Mouse (Mus musculus): ENCODE measurements around the gene Tmx1.

Gene Tmx1

DNA sequence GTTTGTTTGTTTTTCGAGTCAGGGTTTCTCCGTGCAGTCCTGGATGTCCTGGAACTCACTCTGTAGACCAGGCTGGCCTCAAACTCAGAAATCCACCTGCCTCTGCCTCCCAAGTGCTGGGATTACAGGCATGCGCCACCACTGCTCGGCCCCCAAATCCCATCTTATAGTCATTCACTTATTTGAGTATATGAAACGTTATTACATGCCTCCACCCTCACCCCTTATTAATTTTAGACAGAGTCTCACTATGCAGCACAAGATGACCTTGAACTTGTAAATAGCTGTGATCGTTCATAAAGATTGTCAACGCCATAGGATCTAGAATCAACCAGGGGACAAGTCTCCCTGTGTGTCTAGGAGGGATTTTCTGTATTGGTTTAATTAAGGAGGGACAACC lies 33.1 kb downstream of the Tmx1 start:
- ATAC-seq (ENCODE audit: insufficient number of reproducible peaks, low FRiP score, low TSS enrichment), result no peak

DNA sequence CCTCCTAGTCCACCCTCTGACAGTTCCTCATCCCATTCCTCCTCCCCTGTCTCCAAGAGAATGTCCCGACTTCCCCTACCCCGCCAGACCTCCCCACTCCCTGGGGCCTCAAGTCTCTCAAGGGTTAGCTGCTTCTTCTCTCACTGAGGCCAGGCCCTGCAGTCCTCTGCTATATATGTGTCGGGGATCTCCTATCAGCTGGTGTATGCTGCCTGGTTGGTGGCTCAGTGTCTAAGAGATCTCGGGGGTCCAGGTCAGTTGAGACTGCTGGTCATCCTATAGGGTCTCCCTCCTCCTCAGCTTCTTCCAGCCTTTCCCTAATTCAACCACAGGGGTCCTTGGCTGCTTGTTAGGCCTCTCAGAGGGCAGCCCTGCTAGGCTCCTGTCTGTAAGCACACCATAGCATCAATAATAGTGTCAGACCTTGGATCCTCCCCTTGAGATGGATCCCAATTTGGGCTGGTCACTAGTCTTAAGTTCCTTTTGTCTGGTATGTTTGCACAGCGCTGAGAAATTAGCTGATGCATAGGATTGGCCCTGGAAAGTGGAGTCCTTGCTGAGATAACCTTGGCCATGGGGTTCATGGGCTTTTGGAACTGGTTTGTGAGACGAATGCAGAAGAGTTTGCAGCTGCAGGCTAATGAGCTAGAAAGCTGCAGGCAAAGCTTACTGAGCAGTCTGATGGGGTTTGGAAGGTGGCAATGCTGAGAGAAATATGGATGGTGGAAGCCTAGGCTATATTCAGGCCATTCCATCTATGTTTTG lies 34.0 kb downstream of the Tmx1 start:
- no peak for ATAC-seq (ENCODE audit: insufficient number of reproducible peaks, low FRiP score, low TSS enrichment)

DNA sequence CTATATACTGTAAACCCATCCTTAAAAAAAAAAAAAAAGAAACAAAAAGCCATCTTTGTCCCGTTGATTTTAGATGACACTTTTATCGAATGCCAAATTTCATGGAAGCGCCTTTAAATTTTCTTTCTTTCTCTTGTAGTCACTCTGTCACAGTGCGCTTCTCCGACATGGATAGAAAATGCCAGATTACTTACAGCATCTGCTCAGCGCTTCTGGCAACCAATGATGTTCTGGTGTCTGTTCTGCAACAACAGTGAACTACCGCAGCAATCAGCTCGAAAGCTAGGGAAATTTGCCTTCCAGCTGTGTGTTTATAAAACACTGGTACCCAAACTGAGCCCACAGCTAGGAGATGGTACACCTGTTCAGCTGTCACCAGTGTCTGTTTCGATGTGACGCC lies 39.5 kb downstream of the Tmx1 start:
- no peak for ATAC-seq (ENCODE audit: insufficient number of reproducible peaks, low FRiP score, low TSS enrichment)

DNA sequence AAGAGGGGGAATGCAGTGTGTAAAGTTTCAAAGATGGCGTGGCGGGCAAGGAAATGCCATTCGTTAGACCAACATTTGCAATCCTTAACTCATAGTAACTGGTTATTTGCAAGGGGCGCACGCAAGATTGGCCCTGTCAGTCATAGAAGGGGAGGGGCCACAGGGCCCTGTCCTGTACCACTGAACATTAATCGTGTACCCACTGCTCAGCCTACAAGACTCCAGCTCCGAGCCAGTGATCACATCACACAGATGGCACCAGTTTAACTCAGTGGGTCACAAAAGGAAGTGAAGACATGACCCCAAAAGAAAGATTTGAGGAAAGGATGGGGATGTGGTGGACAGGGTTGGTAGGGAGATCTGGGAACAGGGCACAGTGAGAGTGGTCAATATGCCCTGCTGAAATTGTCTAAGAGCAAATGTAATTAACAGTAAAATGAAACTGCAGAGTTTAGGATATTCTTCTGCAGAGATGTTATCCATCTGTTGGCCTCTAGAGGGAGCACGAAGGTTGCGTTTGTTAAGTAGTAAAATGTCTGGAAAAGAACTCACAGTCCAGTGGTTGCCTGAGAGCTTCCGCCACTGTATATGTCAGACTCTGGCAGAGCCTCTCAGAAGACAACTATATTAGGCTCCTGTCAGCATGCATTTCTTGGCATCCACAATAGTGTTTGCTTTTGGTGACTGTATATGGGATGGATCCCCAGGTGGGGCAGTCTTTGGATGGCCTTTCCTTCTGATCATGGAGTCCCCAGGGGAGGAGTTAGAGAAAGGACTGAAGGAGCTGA lies 41.8 kb downstream of the Tmx1 start:
- ATAC-seq (ENCODE audit: insufficient number of reproducible peaks, low FRiP score, low TSS enrichment), result 0 out of 2 replicates have a peak, but pooled peaks have one; percentile 47

DNA sequence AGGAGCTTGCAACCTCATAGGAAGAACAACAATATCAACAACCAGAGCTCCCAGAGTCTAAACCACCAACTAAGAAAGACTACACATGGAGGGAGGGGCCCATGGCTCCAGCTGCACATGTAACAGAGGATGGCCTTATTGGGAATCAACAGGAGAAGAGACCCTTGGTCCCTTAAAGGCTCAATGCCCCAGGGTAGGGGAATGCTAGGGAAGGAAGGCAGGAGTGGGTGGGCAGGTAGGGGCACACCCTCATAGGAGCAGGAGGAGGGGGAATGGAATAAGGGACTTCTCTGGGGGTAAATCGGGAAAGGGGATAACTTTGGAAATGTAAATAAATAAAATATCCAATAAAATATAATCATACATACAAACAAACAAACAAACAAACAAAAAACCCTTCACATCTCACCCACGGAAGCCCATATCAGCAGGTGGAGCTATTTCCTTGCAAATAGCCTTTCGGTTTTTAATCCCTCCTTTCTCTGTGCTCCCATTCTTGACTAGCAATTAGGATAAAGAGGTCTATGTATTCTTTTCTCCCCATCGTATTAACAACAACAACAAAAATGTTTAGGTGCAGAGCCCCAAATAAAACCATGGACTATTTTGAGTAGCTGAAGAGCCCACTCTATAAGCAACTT lies 42.5 kb downstream of the Tmx1 start:
- ATAC-seq (ENCODE audit: insufficient number of reproducible peaks, low FRiP score, low TSS enrichment), result no peak

DNA sequence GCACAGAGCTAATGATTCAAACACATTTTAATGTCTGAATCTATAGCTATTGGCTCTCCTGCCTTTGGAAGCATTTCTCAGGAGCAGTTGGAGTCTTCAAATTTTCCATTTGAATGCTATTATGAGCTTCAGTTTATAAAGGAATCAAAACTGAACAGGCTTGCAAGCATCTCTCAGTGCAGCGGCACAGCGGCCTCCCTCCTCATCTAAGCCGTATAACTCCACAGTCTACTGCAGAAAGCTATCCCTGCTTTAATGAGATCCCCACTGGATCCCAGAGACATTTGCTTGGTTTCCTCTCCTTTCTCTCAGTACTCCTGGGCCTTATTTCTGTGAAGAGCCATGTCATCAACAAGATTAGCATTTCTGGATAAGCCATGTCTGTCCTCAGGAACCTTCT lies 45.2 kb downstream of the Tmx1 start:
- no peak for ATAC-seq (ENCODE audit: insufficient number of reproducible peaks, low FRiP score, low TSS enrichment)

DNA sequence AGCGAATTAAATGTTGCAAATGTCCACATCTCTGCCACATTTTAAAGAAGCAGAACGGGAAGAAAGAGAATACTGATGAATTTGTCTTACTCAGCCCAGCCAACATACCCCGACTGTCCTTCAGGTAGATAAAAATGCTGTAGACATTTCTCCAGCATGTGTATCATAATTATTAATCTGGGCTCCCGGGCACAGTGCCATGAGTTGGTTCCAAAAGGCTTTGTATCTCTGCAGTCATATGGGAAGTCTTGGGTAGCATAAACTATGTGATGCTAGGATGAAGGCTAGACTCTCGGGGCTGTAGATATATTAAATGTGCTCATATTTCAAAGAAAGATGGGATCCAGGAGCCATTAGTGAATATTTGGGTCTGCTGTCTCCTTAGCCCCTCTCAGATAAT lies 53.1 kb downstream of the Tmx1 start:
- ATAC-seq (ENCODE audit: insufficient number of reproducible peaks, low FRiP score, low TSS enrichment), result no peak

DNA sequence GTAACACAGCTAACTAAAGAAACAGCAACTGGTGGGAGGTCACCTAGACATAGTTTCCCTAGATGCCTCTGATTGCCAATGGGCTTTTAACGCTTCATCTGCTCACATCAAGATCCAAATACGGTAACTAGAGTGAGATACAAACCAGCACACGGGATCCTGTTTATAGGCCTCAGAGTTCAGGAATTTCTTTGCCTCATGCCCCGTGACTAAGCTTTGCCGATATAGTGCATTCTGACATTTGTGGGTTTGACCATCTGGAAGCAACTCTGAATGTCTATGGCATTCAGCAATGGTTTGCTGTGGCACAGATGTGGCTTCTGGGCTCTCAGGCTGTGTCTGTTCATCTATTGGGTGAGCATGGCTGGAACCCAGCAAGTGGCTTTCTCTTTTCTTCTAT lies 59.1 kb downstream of the Tmx1 start:
- no peak for ATAC-seq (ENCODE audit: insufficient number of reproducible peaks, low FRiP score, low TSS enrichment)

DNA sequence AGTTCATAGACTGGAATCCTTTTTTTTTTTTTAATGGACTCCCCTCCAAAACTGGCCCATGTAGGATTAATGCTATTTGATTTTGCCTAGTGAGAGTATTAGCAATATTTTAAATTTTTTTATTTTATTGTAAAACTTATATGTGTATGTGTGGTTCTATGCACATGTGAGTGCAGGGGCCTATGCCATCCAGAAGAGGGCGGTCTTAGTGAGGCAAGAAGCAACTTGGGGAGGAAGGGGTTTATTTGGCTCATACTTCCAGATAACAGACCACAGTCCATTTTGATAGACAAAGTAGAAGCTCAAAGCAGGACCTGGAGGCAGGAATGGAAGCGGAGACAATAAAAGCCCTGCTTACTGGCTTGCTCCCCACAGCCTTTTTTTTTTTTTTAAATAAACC lies 59.5 kb downstream of the Tmx1 start:
- no peak for ATAC-seq (ENCODE audit: insufficient number of reproducible peaks, low FRiP score, low TSS enrichment)

Measured in cerebellum, adult (tissue).